Mouse (Mus musculus) bone marrow macrophage, adult 2 months (primary cell): ENCODE measurements at regions not wholly inside any gene's neighbourhood (a gene's known extent, or its start where the extent isn't known, plus 50 kb on each side); places are given as distances from the start of the nearest gene placed in this dataset.

Experiments used
- CTCF ChIP-seq: IDR thresholded peaks from 2 replicates; pipeline ENCODE4 v1.5.1; 2012; ENCODE audit warnings: low read depth, mild to moderate bottlenecking, low read length, moderate library complexity
- POLR2A ChIP-seq: IDR thresholded peaks from 2 replicates; pipeline ENCODE4 v1.6.1; 2012; ENCODE audit warnings: mild to moderate bottlenecking, low read depth, low read length, borderline replicate concordance

DNA sequence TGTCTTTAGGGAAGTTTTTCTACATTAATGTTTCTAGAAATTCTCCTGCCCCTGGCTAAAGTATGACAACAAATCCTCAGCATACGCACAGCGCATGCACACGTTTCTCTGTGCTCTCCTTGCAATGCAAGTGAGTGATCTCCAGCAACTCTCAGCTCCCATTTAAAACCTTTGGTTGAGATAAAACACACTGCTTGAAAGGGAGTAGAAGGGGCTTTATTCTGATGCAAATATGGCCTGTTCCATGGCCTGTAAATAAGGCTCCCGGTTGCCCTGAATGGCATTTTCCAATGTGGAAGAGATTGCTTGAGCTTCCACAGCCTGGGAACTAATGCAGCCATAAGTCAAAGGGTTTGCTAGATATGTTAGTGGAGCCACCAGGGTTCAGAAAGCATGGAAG lies 156.4 kb downstream of the Slc15a5 start:
- TF ChIP-seq CTCF: no peak
- TF ChIP-seq POLR2A: no peak
